Mouse (Mus musculus): Measurements from ENCODE around the gene Zfp36l3.

DNA sequence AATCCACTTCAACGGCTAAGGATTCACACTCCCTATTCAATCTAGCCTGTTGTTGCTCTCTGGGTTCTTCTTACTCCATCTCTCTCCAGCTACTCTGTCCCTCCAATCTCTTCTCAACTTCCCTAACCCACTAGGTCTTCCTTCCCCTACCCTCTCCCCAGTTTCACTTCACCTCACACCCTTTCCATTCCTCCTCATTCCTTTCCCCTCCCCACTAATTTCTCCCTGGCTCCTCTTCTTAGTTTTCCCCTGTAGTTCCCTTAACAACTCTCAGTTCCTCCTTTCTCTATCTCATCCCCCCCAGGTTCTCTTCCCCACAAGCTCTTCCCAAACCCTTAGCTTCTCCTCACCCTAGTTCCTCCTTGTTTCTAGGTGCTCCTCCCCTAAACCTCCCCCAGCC is 23.3 kb downstream of the Zfp36l3 start:
- no peak for TF ChIP-seq ZC3H11A (IDR thresholded peaks at IDR 0.05; ENCODE audit: low read depth, low read length)
- no peak for TF ChIP-seq EP300 (IDR thresholded peaks at IDR 0.05; ENCODE audit: low read depth in 1 of 2, low read length in 2 of 2)
- no peak for TF ChIP-seq CTCF (IDR thresholded peaks at IDR 0.05 in 2 of 3, conservative IDR thresholded peaks at IDR 0.05 in 1 of 3; ENCODE audit: control insufficient read depth in 1 of 3, insufficient read depth in 1 of 3, low read depth in 2 of 3, low read length in 3 of 3, poor library complexity in 1 of 3, severe bottlenecking in 1 of 3)
